Mouse (Mus musculus) bone marrow, adult 2 months (tissue): ENCODE measurements around the gene Glrx3.

Experiments used
- CTCF ChIP-seq: fragments of 200-500 bp; IDR thresholded peaks from 2 replicates; pipeline ENCODE4 v1.5.1; 2011; ENCODE audit warnings: low read length, control low read depth; ENCODE audit not compliant: control insufficient read depth, insufficient read depth
- POLR2A ChIP-seq: fragments of 200-500 bp; IDR thresholded peaks from 2 replicates; pipeline ENCODE4 v1.6.1; 2011; ENCODE audit warnings: low read depth, mild to moderate bottlenecking, control low read depth, low read length, borderline replicate concordance; ENCODE audit not compliant: control insufficient read depth

GRCm38 (mm10) chr7:137437440-137438178, at the start of gene Glrx3:
- TF ChIP-seq CTCF (no peak), POLR2A (peak; percentile 53; the same call in 1 of the 2 replicates)
